Mouse (Mus musculus): Measurements from ENCODE around the gene Phyhipl. TPM values are rescaled to one million over a fixed set of nuclear protein-coding genes. Genes with fewer than 3 reads are reported as not detected.

Phyhipl gene
- total RNA-seq, 4 experiments from 2014 or later = not detected

- no peak for DNase-seq (ENCODE audit: low spot score)
Observed at GRCm38 (mm10) chr10:70533301-70533781, 122.4 kb downstream of the Phyhipl start.

GRCm38 (mm10) chr10:70532249-70532648 lies 123.5 kb downstream of the Phyhipl start:
- no peak for DNase-seq (ENCODE audit: low spot score)

GRCm38 (mm10) chr10:70530185-70530823 lies 125.5 kb downstream of the Phyhipl start:
- DNase-seq (ENCODE audit: low spot score) = no peak

DNA sequence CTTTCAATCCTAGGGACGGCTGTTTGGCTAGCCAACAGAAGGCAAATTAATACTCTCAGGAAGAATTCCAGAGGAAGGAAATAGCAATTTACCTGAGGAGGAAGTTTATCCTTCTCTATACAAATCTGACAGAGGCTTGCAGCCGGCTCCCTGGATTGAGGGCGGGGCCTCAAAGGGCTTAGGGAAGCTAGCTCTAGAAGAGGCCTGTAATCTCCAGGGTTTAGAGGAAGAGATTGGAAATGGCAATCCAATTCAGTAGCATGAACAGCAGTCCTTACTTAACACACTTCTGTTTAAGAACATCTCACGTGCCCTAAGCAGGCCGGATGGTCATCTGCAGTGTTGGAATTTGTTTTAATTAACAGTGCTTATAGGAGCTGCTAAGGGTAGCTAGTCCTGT lies 134.4 kb downstream of the Phyhipl start:
- no peak for DNase-seq (ENCODE audit: low spot score)

DNA sequence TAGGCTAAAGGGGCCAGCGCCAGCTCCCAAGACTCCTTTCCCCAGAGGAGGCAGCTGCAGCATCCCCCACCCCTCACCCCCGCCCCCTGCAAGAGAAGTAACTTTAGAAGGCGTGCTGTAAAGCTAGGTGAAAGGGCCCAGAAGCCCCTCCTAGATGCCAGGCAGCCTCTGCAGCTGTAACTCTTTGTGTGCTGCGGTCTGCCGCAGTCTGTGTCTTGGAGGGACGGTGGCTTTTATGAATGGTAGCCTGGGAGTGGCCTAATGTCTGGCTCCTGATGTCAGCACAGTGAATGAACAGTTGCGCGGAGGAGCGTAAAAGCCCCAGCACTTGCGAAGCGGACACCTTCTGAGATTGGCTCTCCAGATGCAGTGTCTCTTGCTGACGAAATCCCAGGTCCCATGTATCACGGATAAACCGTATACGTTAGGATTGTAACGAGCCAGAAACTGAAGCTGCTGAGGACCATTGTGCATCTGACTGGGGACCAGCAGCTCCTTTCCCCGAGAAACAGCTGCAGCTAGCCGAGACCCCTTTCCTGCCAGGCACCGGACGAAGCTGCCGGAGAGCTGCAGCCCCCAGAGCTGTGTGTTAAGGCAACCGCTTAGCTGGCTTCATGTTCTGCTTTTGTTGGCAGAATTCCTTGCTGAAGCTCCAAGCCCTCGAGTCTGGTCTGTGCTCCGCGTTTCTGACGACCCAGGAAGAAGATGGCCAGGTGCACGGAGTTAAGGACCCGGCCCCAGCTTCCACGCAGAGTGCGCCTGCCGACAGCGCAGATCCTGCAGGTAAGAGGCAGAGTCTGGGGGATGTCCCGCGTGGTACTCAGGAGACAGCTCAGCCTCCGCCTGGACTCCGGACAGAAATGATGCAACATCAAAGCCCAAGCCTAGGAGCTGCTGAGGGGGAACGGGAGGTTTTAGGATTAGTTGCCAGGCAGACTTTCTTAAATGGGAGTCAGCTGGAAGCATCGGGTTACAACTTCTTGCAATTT lies 135.3 kb downstream of the Phyhipl start:
- DNase-seq (ENCODE audit: low spot score) = no peak

DNA sequence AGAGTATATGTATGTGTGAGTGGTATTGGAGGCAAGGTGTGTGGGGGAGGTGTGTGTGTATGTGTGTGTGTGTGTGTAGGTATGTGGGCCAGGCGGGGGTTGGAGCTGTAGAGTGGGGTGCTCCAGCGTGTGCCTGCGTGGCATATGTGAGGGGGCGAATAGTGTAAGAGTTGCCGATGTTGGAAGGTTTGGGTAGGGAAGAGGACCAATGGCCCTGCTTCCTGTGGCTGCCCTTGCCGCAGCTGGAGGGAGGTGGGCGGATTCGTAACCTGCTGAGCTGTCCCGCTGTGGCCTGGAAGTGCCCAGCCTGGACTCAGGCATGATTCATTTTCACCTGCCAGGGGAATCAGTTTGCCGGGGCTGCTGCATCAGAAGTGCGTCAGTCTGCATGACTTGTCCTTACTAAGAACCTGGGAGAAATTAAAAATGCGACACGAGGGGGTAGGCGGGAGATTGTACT lies 136.1 kb downstream of the Phyhipl start:
- DNase-seq (ENCODE audit: low spot score) = no peak

- DNase-seq (ENCODE audit: low spot score) = no peak
Observed at GRCm38 (mm10) chr10:70516661-70517060, 139.1 kb downstream of the Phyhipl start.

DNA sequence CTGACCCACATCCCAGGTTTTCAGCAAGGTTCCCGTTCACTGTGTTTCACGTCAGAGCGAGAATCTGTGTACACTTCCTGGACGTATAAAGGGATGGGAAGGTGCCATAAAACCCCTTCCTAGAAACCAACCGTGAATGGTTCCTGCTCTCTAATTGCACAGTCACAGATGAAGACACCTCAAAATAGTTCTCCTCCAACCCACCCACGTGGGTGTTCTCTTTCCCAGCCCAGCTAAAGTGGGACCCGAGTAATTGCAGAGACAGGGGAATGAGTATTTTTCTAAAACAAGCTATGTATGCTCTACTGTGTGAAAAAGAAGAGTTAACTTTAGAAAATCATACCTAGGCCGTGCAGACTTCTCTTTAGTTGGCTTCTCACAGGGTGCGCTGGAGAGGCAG lies 140.9 kb downstream of the Phyhipl start:
- DNase-seq (ENCODE audit: low spot score) = no peak

DNA sequence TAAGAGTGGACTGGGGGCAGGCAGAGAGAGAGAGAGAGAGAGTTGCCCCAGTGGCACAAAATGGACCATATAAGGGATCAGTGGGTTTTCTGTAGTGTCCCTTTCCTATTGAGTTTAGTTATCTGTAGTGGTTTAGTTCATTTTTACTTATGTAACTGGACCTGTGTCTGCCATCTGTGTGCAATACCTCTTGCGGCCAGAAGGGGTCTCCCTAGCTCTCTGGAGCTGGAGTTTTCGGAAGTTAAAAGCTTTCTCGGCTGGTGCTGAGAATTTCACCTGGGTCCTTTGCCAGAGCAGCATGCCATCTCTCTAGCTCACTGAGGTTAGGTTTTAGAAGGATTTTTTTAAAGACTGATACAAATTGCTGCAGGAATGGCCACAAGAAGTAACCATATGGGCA lies 147.9 kb downstream of the Phyhipl start:
- DNase-seq (ENCODE audit: low spot score) = no peak

Other genes starting within 250 kb of the Phyhipl start
- 1 to 10 TPM; 4.3 to 6.5 (median 5.4) TPM for gene Fam13c, start 215.5 kb downstream of the Phyhipl start, total RNA-seq (2022)